Mouse (Mus musculus): ENCODE results near the gene Phf21b. TPM values are rescaled to one million over a fixed set of nuclear protein-coding genes. Genes with fewer than 3 reads are reported as not detected.
A peak's percentile ranks its signal among the peaks of the same experiment; 100 is the strongest.

Phf21b gene
- polyA plus RNA-seq, 1 experiment from 2014 or later = 0.03 TPM

GRCm38 (mm10) chr15:84743347-84743746 is 112.5 kb downstream of the Phf21b start:
- Histone ChIP-seq H3K36me3 (replicated peaks) (no peaks in the 10 kb centered on the region), H3K9ac (no peak overlapping the region), H3K4me3 (replicated peaks) (no peak overlapping the region), H3K4me1 (replicated peaks) (no peaks in the 10 kb centered on the region), H3K27ac (replicated peaks) (0 out of 2 replicates have a peak overlapping the region, but pooled peaks have one; percentile 41), H3K27me3 (no peaks in the 10 kb centered on the region), H3K4me2 (no peak overlapping the region), H3K9me3 (replicated peaks) (no peaks in the 10 kb centered on the region)
- no peak for ATAC-seq (ENCODE audit: insufficient read depth)
- WGBS (ENCODE audit: insufficient replicate concordance) = 3% methylated on average over 3 of the region's 3 CpGs

GRCm38 (mm10) chr15:84741573-84741972 is 114.3 kb downstream of the Phf21b start:
- H3K27me3 ChIP-seq = no peaks in the 10 kb centered on the region
- no peaks in the 10 kb centered on the region for H3K36me3 ChIP-seq (replicated peaks)
- no peak overlapping the region for H3K4me3 ChIP-seq (replicated peaks)
- 34% methylated on average over 3 of the region's 3 CpGs for WGBS (ENCODE audit: insufficient replicate concordance)
- no peak for ATAC-seq (ENCODE audit: insufficient read depth)
- H3K27ac ChIP-seq (replicated peaks) = no peak overlapping the region
- no peaks in the 10 kb centered on the region for H3K4me1 ChIP-seq (replicated peaks)
- H3K4me2 ChIP-seq = no peak overlapping the region
- H3K9ac ChIP-seq = no peak overlapping the region
- no peaks in the 10 kb centered on the region for H3K9me3 ChIP-seq (replicated peaks)

DNA sequence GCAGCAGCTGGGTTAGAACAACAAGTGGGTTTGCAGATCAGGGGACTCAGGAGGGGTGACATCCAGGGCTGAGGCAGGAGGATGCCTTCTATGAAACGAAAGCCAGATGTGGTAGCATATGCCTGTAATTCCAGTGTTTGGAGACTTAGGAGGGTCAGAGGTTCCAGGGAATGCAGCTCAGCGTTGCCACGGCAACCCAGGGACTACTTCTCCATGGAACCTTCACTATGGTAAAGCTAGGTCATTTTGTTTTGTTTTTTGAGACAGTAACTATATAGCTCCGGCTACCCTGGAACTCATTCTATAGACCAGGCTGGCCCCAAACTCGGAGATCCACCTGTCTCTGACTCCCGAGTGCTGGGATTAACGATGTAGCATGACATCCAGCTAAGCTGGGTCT is 117.6 kb downstream of the Phf21b start:
- WGBS (ENCODE audit: insufficient replicate concordance) = 75% methylated on average over 7 of the region's 7 CpGs
- ATAC-seq (ENCODE audit: insufficient read depth) = no peak

DNA sequence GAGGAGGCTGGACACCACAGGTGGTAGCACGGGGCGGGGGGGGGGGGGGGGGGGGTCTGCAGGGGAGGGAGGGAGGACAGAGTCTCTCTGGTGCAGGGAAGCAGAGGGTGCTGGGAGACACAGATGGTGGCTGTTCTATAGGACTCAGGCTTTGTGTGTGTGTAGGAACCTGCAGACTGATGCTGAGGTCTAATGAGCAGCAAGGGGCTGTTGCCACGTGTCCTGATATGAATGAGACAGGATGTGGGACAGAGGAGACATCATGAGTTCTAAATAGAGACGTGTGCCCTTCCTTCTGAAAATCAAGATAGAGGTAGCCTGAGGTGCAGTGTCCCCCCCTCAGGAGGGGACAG is 118.9 kb downstream of the Phf21b start:
- no peaks in the 10 kb centered on the region for H3K27me3 ChIP-seq
- 27% methylated on average over 3 of the region's 4 CpGs for WGBS (ENCODE audit: insufficient replicate concordance)

More for the DNA sequence above, 117.6 kb downstream of the Phf21b start:
- Histone ChIP-seq H3K27ac (replicated peaks) (no peak overlapping the region), H3K4me2 (no peak overlapping the region), H3K9me3 (replicated peaks) (no peaks in the 10 kb centered on the region), H3K27me3 (no peaks in the 10 kb centered on the region), H3K4me3 (replicated peaks) (no peak overlapping the region), H3K36me3 (replicated peaks) (no peaks in the 10 kb centered on the region), H3K4me1 (replicated peaks) (no peaks in the 10 kb centered on the region), H3K9ac (no peak overlapping the region)

GRCm38 (mm10) chr15:84736346-84736993 is 119.4 kb downstream of the Phf21b start:
- Histone ChIP-seq H3K27me3 (no peaks in the 10 kb centered on the region), H3K4me3 (replicated peaks) (no peak overlapping the region), H3K27ac (replicated peaks) (no peak overlapping the region), H3K4me2 (no peak overlapping the region), H3K4me1 (replicated peaks) (no peaks in the 10 kb centered on the region), H3K9me3 (replicated peaks) (no peaks in the 10 kb centered on the region), H3K9ac (no peak overlapping the region), H3K36me3 (replicated peaks) (no peaks in the 10 kb centered on the region)
- WGBS (ENCODE audit: insufficient replicate concordance) = 69% methylated on average over 11 of the region's 11 CpGs
- no peak for ATAC-seq (ENCODE audit: insufficient read depth)

More for the DNA sequence above, 118.9 kb downstream of the Phf21b start:
- no peak overlapping the region for H3K4me2 ChIP-seq
- no peaks in the 10 kb centered on the region for H3K36me3 ChIP-seq (replicated peaks)
- no peak for ATAC-seq (ENCODE audit: insufficient read depth)
- no peaks in the 10 kb centered on the region for H3K9me3 ChIP-seq (replicated peaks)
- H3K4me3 ChIP-seq (replicated peaks) = no peak overlapping the region
- no peaks in the 10 kb centered on the region for H3K4me1 ChIP-seq (replicated peaks)
- H3K9ac ChIP-seq = no peak overlapping the region
- no peak overlapping the region for H3K27ac ChIP-seq (replicated peaks)

Other genes starting within 250 kb of the Phf21b start
- 5.1 and 6.2 TPM in 2 replicates for gene Prr5, start 186.4 kb downstream of the Phf21b start, polyA plus RNA-seq (2015; fragmentation: Nextera tagmentation; extraction: Ambion mirVana)
- 0.40 and 0.43 TPM in 2 replicates for gene Arhgap8, start 136.0 kb downstream of the Phf21b start, polyA plus RNA-seq (2015; fragmentation: Nextera tagmentation; extraction: Ambion mirVana)
- gene Gm29666, start 64.0 kb upstream of the Phf21b start, polyA plus RNA-seq (2015; fragmentation: Nextera tagmentation; extraction: Ambion mirVana) = 0.29 and 0.37 TPM in 2 replicates
- gene Nup50, start 67.4 kb upstream of the Phf21b start, polyA plus RNA-seq (2015; fragmentation: Nextera tagmentation; extraction: Ambion mirVana) = 23.5 and 25.4 TPM in 2 replicates
- gene 5031439G07Rik, start 132.5 kb upstream of the Phf21b start, polyA plus RNA-seq (2015; fragmentation: Nextera tagmentation; extraction: Ambion mirVana) = 2.0 and 3.9 TPM in 2 replicates
- not detected in 2 replicates for gene Upk3a, start 161.1 kb upstream of the Phf21b start, polyA plus RNA-seq (2015; fragmentation: Nextera tagmentation; extraction: Ambion mirVana)
- gene Fam118a, start 172.9 kb upstream of the Phf21b start, polyA plus RNA-seq (2015; fragmentation: Nextera tagmentation; extraction: Ambion mirVana) = 6.0 and 7.5 TPM in 2 replicates